Mouse (Mus musculus) limb, embryonic 15.5 days (tissue): ENCODE measurements around the gene 4930513O06Rik. TPM values are rescaled to one million over a fixed set of nuclear protein-coding genes. Genes with fewer than 3 reads are reported as not detected.

ENCODE experiments used
- polyA plus RNA-seq: library from polyadenylated mRNA; unstranded; fragments of >200 nt; fragmentation: Nextera tagmentation; extraction: Ambion mirVana; gene quantifications from 2 replicates; pipeline ENCODE4 v1.2.1, GENCODE M21; 2015

Gene 4930513O06Rik
- polyA plus RNA-seq, 1 experiment from 2014 or later, result not detected

Other genes starting within 250 kb of the 4930513O06Rik start
- gene Nrk, start 171.8 kb upstream of the 4930513O06Rik start, polyA plus RNA-seq, result 65.0 and 89.3 TPM in 2 replicates
- gene Serpina7, start 1.0 kb upstream of the 4930513O06Rik start, polyA plus RNA-seq, result 0.10 TPM in 1 of 2 replicates, not detected in the other
- not detected in 2 replicates for gene 4933428M09Rik, start 93.0 kb downstream of the 4930513O06Rik start, polyA plus RNA-seq
- gene Mum1l1, start 123.8 kb downstream of the 4930513O06Rik start, polyA plus RNA-seq, result 34.8 and 36.5 TPM in 2 replicates
- gene Trap1a, start 247.4 kb downstream of the 4930513O06Rik start, polyA plus RNA-seq, result not detected in 2 replicates